Comparison of ENCODE assay signal across 27 mouse cellular contexts in the genomic region with DNA sequence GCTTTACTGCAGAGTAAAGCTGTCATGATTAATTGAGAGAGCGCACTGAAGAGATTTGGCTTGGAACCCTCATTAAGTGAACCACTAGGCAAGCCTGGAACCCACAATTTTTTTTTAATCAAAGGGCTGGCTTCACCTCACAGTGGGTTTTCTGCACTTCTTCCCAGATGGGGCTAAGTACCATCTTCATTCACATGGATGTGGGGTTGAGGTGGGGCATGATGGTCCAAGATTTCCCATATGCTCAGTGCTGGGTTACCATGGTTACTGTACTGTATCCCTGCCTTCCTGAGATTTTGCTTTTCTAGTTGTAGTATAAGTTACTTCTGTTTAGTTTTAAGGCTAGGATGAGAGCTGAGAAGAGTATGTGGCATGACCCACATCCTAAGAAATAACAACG. TPM values are rescaled to one million over a fixed set of nuclear protein-coding genes. Genes with fewer than 3 reads are reported as not detected.
"Had no signal": no experiment of that assay in that cellular context is flagged by ENCODE, and none has a peak within 500 bp of the region (broad histone marks: within the 10 kb centered on the region; RNA-seq: fewer than 3 reads in every experiment).

No protein-coding gene starts in this region.

- H3K4me2 ChIP-seq: heart, embryonic 11.5 days; heart, embryonic 13.5 days; heart, embryonic 15.5 days; hindbrain, embryonic 12.5 days; hindbrain, embryonic 14.5 days; intestine, embryonic 15.5 days; limb, embryonic 13.5 days; limb, embryonic 15.5 days; liver, embryonic 12.5 days had no signal

- H3K4me3 ChIP-seq: heart, adult 2 months; heart, embryonic 13.5 days; heart, embryonic 15.5 days; hindbrain, embryonic 10.5 days; hindbrain, embryonic 12.5 days; intestine, embryonic 15.5 days; layer of hippocampus, adult 2 months; limb, embryonic 13.5 days; limb, embryonic 15.5 days; liver, embryonic 12.5 days had no signal

- H3K4me1 ChIP-seq: heart, embryonic 13.5 days; heart, embryonic 15.5 days; intestine, embryonic 15.5 days; limb, embryonic 13.5 days; limb, embryonic 15.5 days; liver, embryonic 12.5 days had no signal

- H3K36me3 ChIP-seq: heart, embryonic 13.5 days; heart, embryonic 15.5 days; hindbrain, embryonic 10.5 days; hindbrain, embryonic 12.5 days; intestine, embryonic 15.5 days; limb, embryonic 13.5 days; limb, embryonic 15.5 days; liver, embryonic 12.5 days had no signal

- ATAC-seq: inflammation-experienced regulatory T-cells, adult 6 months; intestine, embryonic 15.5 days; intestine, postnatal 0 days; liver, embryonic 12.5 days had no signal

- H3K27ac ChIP-seq: heart, adult 2 months; heart, embryonic 13.5 days; heart, embryonic 15.5 days; hindbrain, embryonic 10.5 days; hindbrain, embryonic 12.5 days; hindbrain, embryonic 14.5 days; intestine, embryonic 15.5 days; layer of hippocampus, adult 2 months; limb, embryonic 13.5 days; limb, embryonic 15.5 days; liver, embryonic 12.5 days; liver, embryonic 14.5 days had no signal

- H3K9me3 ChIP-seq: heart, embryonic 13.5 days; heart, embryonic 15.5 days; hindbrain, embryonic 10.5 days; hindbrain, embryonic 12.5 days; intestine, embryonic 15.5 days; limb, embryonic 13.5 days; limb, embryonic 15.5 days; liver, embryonic 12.5 days had no signal

- H3K27me3 ChIP-seq: intestine, embryonic 15.5 days; liver, embryonic 12.5 days had no signal

- DNase-seq: gastrocnemius, postnatal 14 days; gastrocnemius, postnatal 36 days; heart, adult 11 months; heart, adult 2 months; heart, postnatal 4 days; kidney, adult 18-20 months; kidney, adult 8-10 months; kidney, postnatal 10 days; kidney, postnatal 25 days; kidney, postnatal 4 days; layer of hippocampus, adult 9-11 months; layer of hippocampus, postnatal 36 days; left cerebral cortex, postnatal 4 days had no signal

- H3K9ac ChIP-seq: heart, embryonic 13.5 days; heart, embryonic 15.5 days; hindbrain, embryonic 12.5 days; hindbrain, embryonic 14.5 days; intestine, embryonic 15.5 days; limb, embryonic 13.5 days; limb, embryonic 15.5 days; liver, embryonic 12.5 days; liver, embryonic 14.5 days had no signal

RNA-seq across cellular contexts. Expression of a gene that starts 9.6 kb away (rescaled TPM):
- polyA plus RNA-seq: inflammation-experienced regulatory T-cells, adult 6 months had no signal
